Mouse (Mus musculus) CD4-positive, CD25-positive, alpha-beta regulatory T cell, adult 4 months (primary cell): Measurements from ENCODE around the gene Rb1. TPM values are rescaled to one million over a fixed set of nuclear protein-coding genes. Genes with fewer than 3 reads are reported as not detected.

Experiments used
- ATAC-seq: one replicate; pipeline ENCODE4 v1.8.0; 2017
- polyA plus RNA-seq, 2 experiments: library from polyadenylated mRNA; unstranded; fragments of 100-300 nt; shearing (Covaris generic); gene quantifications; one replicate each; pipeline ENCODE4 v1.2.1; 2017

Rb1 gene
- polyA plus RNA-seq, 2 experiments from 2014 or later = 10.0 to 85.9 TPM

- ATAC-seq = peak; percentile 54
Measured at GRCm38 (mm10) chr14:73201447-73201846, 124.2 kb downstream of the Rb1 start.

GRCm38 (mm10) chr14:73199058-73199457 is 126.6 kb downstream of the Rb1 start:
- no peak for ATAC-seq

- ATAC-seq = no peak
Measured at GRCm38 (mm10) chr14:73186875-73187274, 138.7 kb downstream of the Rb1 start.

- ATAC-seq = no peak
Measured at GRCm38 (mm10) chr14:73181144-73181543, 144.5 kb downstream of the Rb1 start.

- ATAC-seq = no peak
Measured at GRCm38 (mm10) chr14:73180671-73181070, 145.0 kb downstream of the Rb1 start.

- no peak for ATAC-seq
Measured at GRCm38 (mm10) chr14:73179221-73179681, 146.4 kb downstream of the Rb1 start.

- ATAC-seq = no peak
Measured at GRCm38 (mm10) chr14:73177961-73178360, 147.7 kb downstream of the Rb1 start.

- no peak for ATAC-seq
Measured at GRCm38 (mm10) chr14:73176266-73176665, 149.4 kb downstream of the Rb1 start.

GRCm38 (mm10) chr14:73175814-73176213 is 149.8 kb downstream of the Rb1 start:
- ATAC-seq = peak; percentile 88

- ATAC-seq = no peak
Measured at GRCm38 (mm10) chr14:73175031-73175430, 150.6 kb downstream of the Rb1 start.

GRCm38 (mm10) chr14:73174091-73174995 is 151.3 kb downstream of the Rb1 start:
- ATAC-seq = no peak

- ATAC-seq = no peak
Measured at GRCm38 (mm10) chr14:73173662-73174061, 152.0 kb downstream of the Rb1 start.

- no peak for ATAC-seq
Measured at GRCm38 (mm10) chr14:73172196-73173011, 153.2 kb downstream of the Rb1 start.

- peak; percentile 95 for ATAC-seq
Measured at GRCm38 (mm10) chr14:73169926-73170844, 155.4 kb downstream of the Rb1 start.

- ATAC-seq = no peak
Measured at GRCm38 (mm10) chr14:73168605-73169004, 157.0 kb downstream of the Rb1 start.

- no peak for ATAC-seq
Measured at GRCm38 (mm10) chr14:73165136-73165535, 160.5 kb downstream of the Rb1 start.

- no peak for ATAC-seq
Measured at GRCm38 (mm10) chr14:73163363-73163998, 162.1 kb downstream of the Rb1 start.

- ATAC-seq = no peak
Measured at GRCm38 (mm10) chr14:73162192-73162800, 163.3 kb downstream of the Rb1 start.

GRCm38 (mm10) chr14:73161303-73161702 is 164.3 kb downstream of the Rb1 start:
- ATAC-seq = no peak

GRCm38 (mm10) chr14:73148125-73148524 is 177.5 kb downstream of the Rb1 start:
- ATAC-seq = no peak

GRCm38 (mm10) chr14:73146721-73147120 is 178.9 kb downstream of the Rb1 start:
- no peak for ATAC-seq
